Mouse (Mus musculus) right cerebral cortex, postnatal 4 days (tissue): ENCODE data around the gene Rab7b.

Experiments
- DNase-seq: peaks from one replicate; pipeline ENCODE4 v3.0.0-alpha.2; 2022

The Rab7b gene

GRCm38 (mm10) chr1:131698770-131699169, 10.3 kb downstream of the Rab7b start:
- no peak for DNase-seq

- DNase-seq = no peak
These were observed 11.1 kb downstream of the Rab7b start for GRCm38 (mm10) chr1:131699642-131700041.

GRCm38 (mm10) chr1:131700447-131700846, 12.0 kb downstream of the Rab7b start:
- DNase-seq = no peak

- no peak for DNase-seq
These were observed 12.9 kb downstream of the Rab7b start for GRCm38 (mm10) chr1:131701391-131701790.

GRCm38 (mm10) chr1:131702094-131702766, 13.7 kb downstream of the Rab7b start:
- peak; percentile 50 for DNase-seq

- no peak for DNase-seq
These were observed 15.0 kb downstream of the Rab7b start for GRCm38 (mm10) chr1:131703482-131703881.

- peak; percentile 40 for DNase-seq
These were observed 19.8 kb downstream of the Rab7b start for GRCm38 (mm10) chr1:131708338-131708737.

- no peak for DNase-seq
These were observed 23.0 kb downstream of the Rab7b start for GRCm38 (mm10) chr1:131711518-131711917.

GRCm38 (mm10) chr1:131712386-131712785, 23.9 kb downstream of the Rab7b start:
- peak; percentile 90 for DNase-seq

- DNase-seq = no peak
These were observed 26.2 kb downstream of the Rab7b start for GRCm38 (mm10) chr1:131714388-131715337.

GRCm38 (mm10) chr1:131718952-131719694, 30.6 kb downstream of the Rab7b start:
- no peak for DNase-seq

GRCm38 (mm10) chr1:131721989-131722388, 33.5 kb downstream of the Rab7b start:
- no peak for DNase-seq

GRCm38 (mm10) chr1:131723549-131723948, 35.1 kb downstream of the Rab7b start:
- no peak for DNase-seq

- DNase-seq = no peak
These were observed 38.1 kb downstream of the Rab7b start for GRCm38 (mm10) chr1:131726586-131726985.

- DNase-seq = no peak
These were observed 42.3 kb downstream of the Rab7b start for GRCm38 (mm10) chr1:131730639-131731437.

GRCm38 (mm10) chr1:131733474-131734180, 45.1 kb downstream of the Rab7b start:
- no peak for DNase-seq

GRCm38 (mm10) chr1:131734657-131735273, 46.3 kb downstream of the Rab7b start:
- no peak for DNase-seq

GRCm38 (mm10) chr1:131736494-131736893, 48.0 kb downstream of the Rab7b start:
- no peak for DNase-seq

GRCm38 (mm10) chr1:131737269-131737668, 48.8 kb downstream of the Rab7b start:
- peak; percentile 90 for DNase-seq

GRCm38 (mm10) chr1:131738760-131739159, 50.3 kb downstream of the Rab7b start:
- no peak for DNase-seq

GRCm38 (mm10) chr1:131739481-131740160, 51.1 kb downstream of the Rab7b start:
- DNase-seq = no peak
